Comparison of ENCODE assay signal across 26 mouse cellular contexts in genomic region chr1:36300486-36300885, GRCm38 (mm10).
"Had no signal": no experiment of that assay in that cellular context is flagged by ENCODE, and none has a peak within 500 bp of the region (broad histone marks: within the 10 kb centered on the region; RNA-seq: fewer than 3 reads in every experiment).

No protein-coding gene starts in this region.

- H3K27ac ChIP-seq: heart, embryonic 13.5 days; heart, embryonic 15.5 days; hindbrain, embryonic 13.5 days; hindbrain, embryonic 15.5 days; hindbrain, postnatal 0 days; kidney, embryonic 15.5 days; kidney, postnatal 0 days; limb, embryonic 13.5 days; limb, embryonic 15.5 days; liver, embryonic 12.5 days; liver, embryonic 14.5 days had no signal

- ATAC-seq: hindbrain, postnatal 0 days; intestine, embryonic 16.5 days; liver, embryonic 12.5 days had no signal

- H3K4me3 ChIP-seq: heart, embryonic 13.5 days; heart, embryonic 15.5 days; hindbrain, embryonic 13.5 days; hindbrain, embryonic 15.5 days; kidney, embryonic 15.5 days; limb, embryonic 13.5 days; limb, embryonic 15.5 days; liver, embryonic 12.5 days had no signal

- H3K9ac ChIP-seq: heart, embryonic 13.5 days; heart, embryonic 15.5 days; hindbrain, embryonic 13.5 days; hindbrain, embryonic 15.5 days; kidney, embryonic 15.5 days; limb, embryonic 13.5 days; limb, embryonic 15.5 days; liver, embryonic 12.5 days; liver, embryonic 14.5 days had no signal

- DNase-seq: gastrocnemius, postnatal 14 days; gastrocnemius, postnatal 36 days; heart, adult 18-20 months; heart, postnatal 14 days; heart, postnatal 36 days; kidney, adult 11 months; kidney, adult 2 months; kidney, adult 9 months; kidney, postnatal 14 days; kidney, postnatal 36 days; layer of hippocampus, adult 9-11 months; layer of hippocampus, postnatal 36 days; left cerebral cortex, postnatal 4 days had no signal

- H3K4me2 ChIP-seq: heart, embryonic 11.5 days; heart, embryonic 13.5 days; heart, embryonic 15.5 days; hindbrain, embryonic 13.5 days; hindbrain, embryonic 15.5 days; kidney, embryonic 15.5 days; limb, embryonic 13.5 days; limb, embryonic 15.5 days; liver, embryonic 12.5 days had no signal

- H3K36me3 ChIP-seq: heart, embryonic 13.5 days; heart, embryonic 15.5 days; hindbrain, embryonic 13.5 days; hindbrain, embryonic 15.5 days; kidney, embryonic 15.5 days; limb, embryonic 13.5 days; limb, embryonic 15.5 days; liver, embryonic 12.5 days had no signal

- H3K9me3 ChIP-seq: heart, embryonic 13.5 days; heart, embryonic 15.5 days; hindbrain, embryonic 13.5 days; hindbrain, embryonic 15.5 days; kidney, embryonic 15.5 days; limb, embryonic 13.5 days; limb, embryonic 15.5 days; liver, embryonic 12.5 days had no signal

- H3K27me3 ChIP-seq: hindbrain, embryonic 15.5 days had no signal
